Mouse (Mus musculus) thymus, postnatal 36 days (tissue): ENCODE measurements around the gene Hypk.

ENCODE experiments used
- DNase-seq, 2 experiments: peaks; one replicate each; pipeline ENCODE4 v3.0.0; 2022; ENCODE audit warnings: mixed read lengths in 2 of 2

Hypk gene

DNA sequence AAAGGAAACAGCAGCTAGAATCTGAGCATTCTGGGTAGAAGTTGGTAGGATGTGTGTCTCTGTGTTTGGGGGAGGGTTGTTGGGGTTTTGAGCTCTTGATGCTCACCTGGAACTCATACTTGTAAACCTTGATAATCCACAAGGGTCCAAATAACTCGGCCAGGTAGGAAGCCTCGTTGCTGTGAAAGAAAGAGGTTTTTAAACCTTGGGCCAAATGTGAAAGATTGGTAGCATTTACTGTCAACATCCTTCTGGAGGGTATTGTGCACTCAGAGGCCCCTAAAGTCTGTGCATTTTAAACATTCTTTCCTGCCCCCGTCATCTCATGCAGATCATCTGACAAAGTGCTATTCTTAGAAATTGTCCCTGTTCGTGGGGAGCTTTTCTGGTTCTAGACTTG lies at the start of gene Hypk:
TSS of gene Hypk (plus strand) at position 301 of the 400 bp plus-strand sequence.
- no peak for DNase-seq

DNA sequence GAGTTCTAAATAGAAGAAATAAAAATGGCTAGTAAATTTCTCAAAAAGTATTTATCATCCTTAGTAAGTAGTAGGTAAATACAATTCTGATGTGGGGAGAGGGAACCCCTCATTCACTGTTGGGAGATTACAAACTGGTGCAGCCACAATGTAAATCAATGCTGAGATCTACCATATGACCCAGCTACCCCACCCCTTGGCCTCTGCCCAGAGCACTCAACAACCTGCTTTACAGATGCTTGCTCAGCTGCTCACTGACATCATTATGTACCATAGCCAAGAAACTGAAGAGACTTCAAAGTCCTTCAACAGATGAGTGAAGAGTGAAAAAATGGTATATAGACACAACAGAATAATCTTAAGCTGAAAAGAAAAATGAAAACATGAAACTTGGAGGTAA lies 49.8 kb upstream of the Hypk start:
- DNase-seq = no peak

DNA sequence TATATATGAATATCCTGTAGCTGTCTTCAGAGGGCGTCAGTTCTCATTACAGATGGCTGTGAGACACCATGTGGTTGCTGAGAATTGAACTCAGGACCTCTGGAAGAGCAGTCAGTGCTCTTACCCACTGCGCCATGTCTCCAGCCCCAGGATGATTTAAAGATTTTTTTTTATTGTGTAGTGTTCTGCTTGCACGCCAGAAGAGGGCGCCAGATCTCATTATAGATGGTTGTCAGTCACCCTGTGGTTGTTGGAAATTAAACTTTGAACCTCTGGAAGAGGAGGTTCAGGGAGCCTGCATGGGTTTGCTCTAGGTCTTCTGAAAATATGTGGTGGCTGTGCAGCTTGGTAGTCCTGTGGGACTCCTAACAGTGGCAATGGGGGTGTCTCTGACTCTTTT lies 44.9 kb upstream of the Hypk start:
- DNase-seq = peak; percentile 62

DNA sequence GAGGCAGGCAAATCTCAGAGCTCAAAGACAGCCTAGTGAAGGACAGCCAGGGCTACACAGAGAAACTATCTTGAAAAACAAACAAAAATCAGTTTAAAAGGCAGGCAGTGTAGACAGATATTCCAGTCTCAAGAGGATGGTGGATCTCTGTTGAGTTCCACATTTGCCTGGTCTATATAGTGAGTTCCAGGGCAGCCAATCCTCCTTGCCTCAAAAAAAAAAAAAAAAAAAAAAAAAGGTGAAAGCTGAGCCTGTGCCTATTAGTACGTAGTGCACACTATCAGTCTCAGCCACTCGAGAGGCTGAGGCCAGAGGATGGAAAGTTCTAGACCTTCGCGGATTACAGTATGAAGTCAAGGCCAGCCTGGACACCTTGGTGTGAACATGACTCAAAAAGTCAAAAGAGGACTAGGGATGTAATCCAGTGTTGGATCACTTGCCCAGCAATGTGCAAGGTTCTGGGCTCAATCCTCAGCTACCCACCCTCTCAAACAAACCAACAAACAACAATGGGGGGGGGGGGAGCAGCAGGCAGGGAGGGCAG lies 40.2 kb upstream of the Hypk start:
- no peak for DNase-seq

DNA sequence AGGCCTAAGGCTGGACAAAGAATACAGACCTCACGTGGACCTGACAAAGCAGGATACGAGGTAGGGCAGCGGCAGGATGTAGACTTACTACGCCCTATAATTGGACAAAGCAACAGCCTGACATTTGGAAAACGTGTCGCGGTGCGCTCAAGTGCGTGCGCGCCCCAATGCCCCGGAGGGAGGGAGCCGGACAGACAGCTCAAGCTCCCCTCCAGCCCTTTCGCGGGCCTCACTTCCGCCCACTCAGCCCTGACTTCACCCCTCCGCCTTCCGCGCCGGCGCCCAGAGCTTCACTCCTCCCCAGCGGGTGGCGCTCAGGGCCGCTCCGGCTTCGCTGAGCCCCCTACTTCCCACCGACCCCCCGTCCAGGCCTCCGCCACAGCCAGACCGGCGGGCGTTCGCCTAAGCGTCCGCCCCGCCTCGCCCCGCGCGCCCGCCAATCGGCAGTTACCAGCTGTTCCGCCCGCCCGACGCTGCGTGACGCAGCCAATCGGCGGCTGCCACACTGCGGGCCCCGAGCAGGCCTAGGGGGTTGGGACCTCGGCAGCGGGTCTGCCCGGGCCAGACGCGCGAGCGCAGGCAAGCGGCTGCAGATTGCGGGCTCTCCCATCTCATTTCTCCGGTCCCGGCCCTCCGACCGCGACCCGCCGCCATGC lies 39.6 kb upstream of the Hypk start, which contains the start of the genes Pdia3 and Catsper2:
TSS of gene Pdia3 (plus strand) at position 389 of the 656 bp plus-strand sequence.
TSS of gene Catsper2 (minus strand) at position 406 of the 656 bp plus-strand sequence.
- peak; percentile 95 to 98 for DNase-seq

DNA sequence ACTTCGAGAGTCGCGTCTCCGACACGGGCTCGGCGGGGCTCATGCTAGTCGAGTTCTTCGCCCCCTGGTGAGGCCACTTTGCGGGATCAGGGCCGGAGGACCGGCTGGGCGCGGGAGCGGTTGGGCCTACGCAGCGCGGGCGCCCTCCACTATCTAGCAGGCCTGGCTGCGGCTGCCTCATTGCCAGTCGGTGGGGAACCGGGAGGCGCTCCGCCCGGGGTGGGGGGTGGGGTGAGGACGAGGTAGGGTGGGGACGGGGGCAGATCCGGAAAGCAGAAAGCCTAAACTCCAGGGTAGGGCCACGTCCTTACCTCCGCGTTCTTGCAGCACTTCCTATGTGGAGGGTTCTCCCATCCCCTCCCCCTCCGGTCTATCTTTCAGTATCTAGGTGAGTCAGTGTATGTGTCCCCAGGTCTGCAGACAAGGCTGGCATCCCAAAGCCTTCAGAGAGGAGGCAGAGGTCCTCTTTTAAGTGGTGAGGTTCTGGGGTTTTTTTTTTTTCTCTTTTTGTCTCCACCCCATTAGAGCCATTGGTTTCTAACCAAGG lies 38.9 kb upstream of the Hypk start:
- DNase-seq = peak in 1 of 2 experiments; percentile 67

DNA sequence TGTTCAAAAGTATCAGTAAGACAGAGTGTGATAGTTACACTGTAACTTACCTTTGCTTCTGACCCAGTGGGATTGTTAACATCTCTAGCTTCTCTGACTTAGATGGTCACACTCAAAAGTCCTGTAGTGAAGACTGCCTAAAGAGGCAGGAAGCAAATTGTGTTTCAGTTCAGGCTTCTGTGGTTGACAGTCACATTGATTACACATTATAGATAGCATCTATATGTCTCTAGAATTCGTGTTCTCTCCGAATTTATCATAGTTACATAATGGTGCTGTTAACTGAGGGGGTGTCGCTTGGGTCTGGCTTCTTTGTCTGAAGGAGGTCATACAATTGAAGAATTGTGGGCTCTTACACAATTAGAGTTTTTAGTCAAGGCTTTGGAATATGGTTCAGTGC lies 38.0 kb upstream of the Hypk start:
- no peak for DNase-seq

DNA sequence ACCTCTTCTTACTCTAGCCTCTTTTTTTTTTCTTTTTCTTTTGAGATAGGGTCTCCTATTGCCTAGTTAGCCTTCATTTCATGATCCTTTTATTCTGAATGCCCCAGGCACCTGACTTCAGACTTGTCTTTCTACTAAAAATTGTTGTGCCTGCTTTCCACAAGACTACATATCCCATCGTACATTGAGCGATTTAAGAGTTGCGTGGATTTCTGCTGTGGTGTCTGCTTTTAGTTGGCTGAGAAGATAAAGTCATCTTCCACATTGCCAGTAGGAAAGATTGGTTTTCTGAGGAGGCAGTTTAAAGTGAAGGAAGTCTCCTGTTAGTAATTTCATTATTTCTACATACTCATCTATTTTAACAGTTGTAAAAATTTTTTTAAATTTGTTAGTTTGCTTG lies 37.5 kb upstream of the Hypk start:
- no peak for DNase-seq

DNA sequence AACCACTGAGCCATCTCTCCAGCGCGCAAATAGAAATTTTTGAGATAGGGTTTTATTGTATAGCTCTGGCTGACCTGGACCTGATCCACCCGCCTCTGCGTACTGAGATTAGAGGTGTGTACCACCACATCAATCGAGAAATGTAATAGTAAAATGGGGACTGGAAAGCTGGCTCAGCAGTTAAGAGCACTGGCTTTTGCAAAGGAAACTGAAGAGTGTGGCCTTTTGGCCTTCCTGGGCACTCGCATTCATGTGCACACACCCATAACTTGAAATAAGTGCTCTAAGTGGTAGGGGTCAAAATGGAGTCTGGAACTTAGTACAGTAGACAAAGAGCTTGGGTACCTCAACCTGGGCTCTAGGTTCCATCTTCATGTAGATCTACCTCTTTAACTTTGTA lies 36.7 kb upstream of the Hypk start:
- no peak for DNase-seq

DNA sequence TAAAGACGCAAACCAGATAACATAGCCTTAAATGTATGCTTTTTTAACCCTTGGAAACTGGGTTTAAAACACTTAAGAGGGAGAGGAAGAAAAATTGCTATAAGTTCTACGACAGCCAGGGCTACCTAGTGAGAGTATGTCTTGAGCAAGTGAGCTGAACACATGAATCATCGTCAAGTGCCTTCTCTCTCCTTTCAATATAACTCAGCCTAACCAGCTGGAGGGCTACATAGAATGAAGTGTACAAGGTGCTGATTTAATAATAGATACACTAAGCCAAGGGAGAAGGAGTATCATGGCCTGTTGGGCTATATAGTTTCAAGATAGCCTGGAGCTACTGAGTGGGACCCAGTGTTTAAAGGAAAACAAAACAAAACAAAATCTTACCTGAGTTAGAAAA lies 34.6 kb upstream of the Hypk start:
- DNase-seq = no peak

DNA sequence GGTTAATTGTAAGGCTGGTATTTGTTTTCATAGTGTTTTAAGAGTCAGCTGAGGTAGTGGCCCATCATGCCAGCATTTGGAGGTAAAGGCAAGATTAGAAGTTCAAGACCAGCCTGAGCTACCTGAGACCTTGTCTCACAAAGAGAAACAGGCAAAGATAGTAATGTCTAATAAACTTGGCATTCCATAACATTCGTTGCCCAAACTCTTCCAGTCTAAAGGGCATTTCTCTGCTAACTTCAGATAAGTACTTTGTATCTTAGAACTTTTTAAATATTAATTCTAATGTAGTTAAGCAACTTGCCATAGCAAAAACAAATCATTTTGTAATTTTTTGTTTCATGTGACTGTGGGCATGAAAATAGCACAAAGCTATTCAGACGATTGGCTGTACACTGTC lies 29.9 kb upstream of the Hypk start:
- DNase-seq = no peak

DNA sequence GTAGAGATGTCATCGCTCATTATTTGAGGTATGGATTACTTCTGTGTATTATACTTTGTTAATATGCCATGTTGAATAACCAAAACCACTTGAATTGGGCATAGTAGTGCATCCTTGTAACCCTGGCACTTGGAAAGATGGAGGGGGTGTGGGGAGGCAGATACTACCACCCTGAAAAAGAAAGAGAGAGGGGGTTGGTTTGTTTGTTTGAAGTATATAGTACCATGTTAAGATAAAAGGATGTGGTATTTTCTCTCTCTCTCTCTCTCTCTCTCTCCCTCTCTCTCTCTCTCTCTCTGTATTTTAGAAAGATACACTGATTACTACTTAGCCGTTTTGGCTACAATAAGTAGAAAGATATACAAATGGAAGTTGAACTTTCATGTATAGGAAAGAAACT lies 27.2 kb upstream of the Hypk start:
- DNase-seq = no peak

DNA sequence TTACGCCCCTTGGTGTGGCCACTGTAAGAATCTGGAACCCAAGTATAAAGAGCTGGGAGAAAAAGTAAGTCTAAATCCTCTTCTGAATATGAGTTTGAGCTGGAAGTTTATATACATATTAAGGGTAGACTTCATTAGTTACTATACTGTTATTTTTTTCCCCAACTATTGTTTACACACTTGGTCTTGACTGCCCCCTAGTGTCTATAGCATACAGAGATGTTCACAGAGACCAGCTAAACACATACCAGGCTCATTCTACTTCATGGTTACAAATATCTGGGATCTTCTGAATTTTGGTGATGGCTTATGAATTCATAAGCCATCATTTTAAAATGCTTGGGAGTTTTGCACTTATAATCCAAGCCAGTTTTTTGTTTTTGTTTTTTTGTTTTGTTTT lies 18.2 kb upstream of the Hypk start:
- no peak for DNase-seq

DNA sequence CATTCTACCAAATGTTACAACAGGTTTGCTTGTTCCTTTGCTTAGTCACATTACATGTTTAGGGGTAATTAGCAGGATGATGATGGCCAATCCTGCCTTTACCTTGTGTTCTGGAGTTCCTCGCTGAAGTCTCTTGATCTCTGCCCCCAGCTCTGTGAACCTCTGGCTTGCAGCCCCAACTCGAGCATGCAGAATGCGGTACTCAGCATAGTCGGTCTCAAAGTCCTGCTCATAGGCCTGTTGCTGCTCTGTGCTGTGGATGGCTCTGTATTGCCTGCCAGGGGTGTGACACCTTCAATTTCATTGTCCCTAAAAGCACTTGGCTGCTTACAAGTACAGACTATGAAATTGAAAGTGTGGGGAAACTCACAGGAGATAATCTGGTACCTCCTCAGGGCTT lies 13.3 kb upstream of the Hypk start:
- no peak for DNase-seq

DNA sequence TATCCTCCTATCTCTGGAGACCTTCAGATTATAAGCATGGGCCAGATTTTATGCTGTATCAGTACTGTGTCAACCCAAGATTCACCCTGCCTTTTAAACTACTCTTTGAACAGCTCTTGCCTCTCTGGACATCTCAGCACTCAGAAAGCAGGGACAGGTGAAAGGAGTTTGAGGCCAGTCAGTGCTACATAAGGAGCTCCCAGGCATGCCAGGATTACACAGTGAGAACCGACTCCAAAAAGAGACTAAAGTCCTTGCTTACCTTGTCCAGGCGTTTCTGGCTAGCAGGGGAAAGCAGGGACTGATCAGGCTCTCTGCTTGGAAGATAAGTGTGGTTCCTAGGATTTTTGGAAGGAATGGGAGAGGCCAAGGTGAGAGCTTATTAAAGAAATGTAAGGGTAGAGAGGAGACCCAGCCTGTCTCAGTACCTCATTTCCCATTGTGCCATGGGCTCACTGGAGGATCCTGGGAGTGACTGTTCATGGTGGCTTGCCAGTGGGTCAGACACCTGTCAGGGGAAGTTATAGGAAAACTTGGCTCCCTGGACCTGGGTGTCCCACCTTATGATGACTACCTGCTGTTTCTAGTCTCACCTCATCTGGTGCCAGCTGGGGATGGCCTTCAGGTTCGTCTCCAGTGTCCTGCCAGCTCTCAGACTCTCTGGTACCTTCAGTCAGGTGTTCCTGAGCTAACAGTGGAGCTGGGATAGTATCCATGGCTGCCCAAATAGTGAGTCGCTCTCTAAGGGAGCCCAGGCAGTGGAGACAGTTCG lies 12.1 kb upstream of the Hypk start:
- no peak for DNase-seq

DNA sequence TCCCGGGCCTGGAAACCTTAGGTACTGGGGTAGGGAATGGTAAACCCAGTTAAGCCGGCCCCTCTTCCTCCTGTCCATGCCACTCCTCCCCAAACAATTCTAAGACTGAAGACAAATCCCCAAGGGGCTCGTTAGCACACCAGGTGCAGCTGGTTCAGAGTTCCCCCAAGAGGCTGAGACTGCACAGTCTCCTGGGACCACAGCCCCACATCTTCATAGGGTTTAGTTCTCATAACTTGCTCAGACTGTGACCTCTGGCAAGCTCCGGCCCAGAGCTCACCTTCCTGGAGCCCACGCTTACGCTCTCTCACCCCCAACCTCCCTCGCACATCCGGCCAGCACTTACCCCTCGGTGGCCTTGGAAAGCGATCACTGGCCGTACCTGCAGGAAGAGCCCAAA lies 11.3 kb upstream of the Hypk start:
- no peak for DNase-seq

DNA sequence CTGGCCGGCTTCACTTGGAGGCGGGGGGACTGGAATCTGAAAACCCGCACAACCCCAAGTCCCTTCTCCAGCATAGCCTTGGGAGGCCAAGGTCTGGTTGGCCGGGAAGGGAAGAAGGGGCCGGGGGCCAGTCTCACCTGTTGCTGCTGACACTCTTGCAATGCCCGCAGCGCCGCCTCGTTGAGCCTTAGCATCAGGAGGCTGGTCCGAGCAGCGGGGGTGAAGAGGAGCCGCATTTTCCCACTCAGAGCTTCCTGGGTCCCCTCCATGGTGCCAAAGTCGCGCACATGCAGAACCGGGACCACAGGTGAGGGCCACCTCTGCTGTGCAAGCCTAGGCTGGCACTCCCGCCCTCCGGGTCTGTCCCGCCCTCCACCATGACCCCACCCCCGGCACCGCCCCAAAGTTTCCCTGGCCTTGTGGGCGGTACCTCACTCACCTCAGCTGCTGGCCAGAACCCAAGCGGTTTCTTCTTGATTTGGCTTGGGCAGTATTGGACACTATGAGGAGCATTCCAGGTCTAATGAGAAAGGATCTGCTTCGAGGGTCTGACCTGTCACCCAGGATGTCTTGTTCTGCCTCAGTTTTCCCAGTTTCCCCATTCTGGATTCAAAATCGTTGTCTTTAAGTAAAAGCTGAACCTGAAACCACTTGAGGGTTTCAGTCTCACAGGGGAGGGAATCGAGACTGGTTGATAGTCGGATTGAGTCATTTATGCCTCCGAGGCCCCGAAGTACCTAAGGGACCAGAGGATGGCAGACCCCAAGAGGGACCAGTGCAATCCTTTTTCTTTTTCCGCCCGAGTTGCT lies 10.6 kb upstream of the Hypk start:
- peak; percentile 61 to 65 for DNase-seq

DNA sequence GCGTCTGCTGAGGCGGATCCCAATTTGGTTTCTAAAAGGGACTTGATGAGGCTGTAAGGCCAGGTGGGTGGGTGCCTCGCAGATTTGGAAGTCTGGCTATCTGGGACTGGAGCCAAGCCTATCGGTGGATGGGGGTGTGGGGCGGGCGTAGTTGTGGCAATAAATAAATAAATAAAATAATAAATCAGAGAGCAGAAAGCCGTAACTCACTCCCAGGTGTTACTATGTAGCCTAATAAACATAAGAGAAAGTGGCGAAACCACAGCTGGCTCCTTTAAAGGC lies 10.1 kb upstream of the Hypk start:
- no peak for DNase-seq

DNA sequence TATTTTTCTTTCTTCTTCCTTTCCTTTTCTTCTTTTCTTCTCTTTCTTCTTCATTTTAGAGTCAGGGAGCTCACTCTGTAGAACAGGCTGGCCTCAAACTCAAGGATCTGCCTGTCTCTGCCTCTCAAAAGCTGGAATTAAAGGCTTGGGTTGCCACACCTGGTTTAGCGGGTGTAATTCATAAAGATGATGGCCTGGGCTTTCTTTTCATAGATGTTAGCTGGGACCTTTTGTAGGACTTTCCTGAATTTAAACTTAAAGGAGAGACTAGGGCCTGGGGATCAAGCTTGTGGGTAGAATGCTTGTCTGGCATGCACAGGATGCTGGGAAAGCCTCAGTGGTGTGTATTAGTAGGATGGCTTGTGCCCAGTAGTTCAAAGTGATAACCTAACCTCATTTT lies 8.9 kb upstream of the Hypk start, which contains the start of gene Ell3:
TSS of gene Ell3 (minus strand) at position 101 of the 400 bp plus-strand sequence.
- DNase-seq = no peak

DNA sequence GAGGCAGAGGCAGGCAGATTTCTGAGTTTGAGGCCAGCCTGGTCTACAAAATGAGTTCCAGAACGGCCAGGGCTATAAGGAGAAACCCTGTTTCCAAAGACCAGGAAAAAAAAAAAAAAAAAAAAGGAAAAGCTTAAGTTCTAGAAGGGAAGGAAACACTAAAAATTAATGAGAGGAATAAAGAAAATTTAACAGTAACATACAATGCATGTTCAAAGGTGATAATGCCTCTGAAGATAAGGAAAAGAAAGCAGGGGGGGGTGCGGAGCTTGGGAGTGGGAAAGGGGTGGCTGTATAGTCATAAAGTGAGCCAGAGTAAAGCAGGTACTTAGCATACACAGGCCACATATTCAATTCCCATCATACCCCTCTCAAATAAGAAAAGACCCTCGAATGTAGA lies 8.0 kb upstream of the Hypk start:
- DNase-seq = no peak

DNA sequence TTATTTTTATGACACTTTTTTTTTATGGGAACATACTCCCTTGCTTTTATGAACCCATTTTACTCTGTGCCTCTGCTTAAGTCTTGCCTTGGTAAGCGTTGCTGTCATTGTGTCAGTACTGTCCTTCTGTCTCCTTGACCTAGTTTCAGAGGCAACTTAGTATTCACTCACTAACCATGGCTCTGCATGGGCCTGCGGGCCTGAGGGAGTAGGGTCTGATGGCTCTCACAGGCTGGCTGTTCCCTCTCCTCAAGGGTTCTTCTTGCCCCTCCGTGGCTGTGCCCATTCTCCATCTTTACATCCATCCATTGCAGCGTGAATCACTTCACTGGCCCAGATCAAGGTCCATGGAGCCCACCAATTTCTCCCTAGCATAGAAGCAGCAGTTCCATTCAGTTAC lies 6.6 kb upstream of the Hypk start:
- no peak for DNase-seq

DNA sequence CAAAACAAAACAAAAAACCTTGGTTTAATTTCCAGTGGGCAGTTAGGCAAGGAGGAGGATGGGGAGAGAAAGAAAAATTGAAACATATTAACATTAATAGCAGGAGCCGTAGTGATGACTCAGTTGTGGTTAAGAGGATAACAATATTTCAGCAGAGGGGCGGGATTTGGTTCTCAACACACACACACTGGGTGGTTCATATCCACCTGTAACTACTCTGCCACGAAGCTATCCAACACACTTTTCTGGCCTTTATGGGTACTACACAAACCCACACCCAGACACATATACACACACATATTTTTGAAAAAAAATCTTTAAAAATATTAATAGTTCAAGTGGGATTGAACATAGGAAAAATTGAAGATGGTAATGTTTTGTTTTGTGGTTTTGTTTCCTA lies 6.1 kb upstream of the Hypk start:
- DNase-seq = no peak

DNA sequence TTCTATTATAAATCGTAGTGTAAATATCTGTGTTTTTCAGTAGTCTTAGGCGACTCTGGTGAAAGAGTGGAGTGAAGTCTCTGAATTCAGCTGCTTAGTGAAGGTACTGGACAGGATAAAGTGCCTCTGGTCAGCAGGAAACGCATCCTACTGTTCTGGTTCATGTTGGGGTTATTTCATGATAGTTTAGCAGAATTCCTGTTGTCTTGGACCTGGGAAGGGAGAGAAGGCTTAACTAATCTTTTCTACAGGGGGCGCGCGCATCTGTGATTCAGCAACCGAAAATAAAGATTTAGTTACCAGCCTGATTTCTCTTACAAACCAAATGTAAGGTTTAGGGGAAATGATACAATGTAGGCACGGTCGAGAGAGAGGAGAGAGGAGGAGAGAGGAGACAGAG lies 5.0 kb upstream of the Hypk start:
- DNase-seq = peak; percentile 35 to 45
